Mouse (Mus musculus): Measurements from ENCODE around the gene Usp8. TPM values are rescaled to one million over a fixed set of nuclear protein-coding genes. Genes with fewer than 3 reads are reported as not detected.

Usp8 gene
- polyA plus RNA-seq, 1 experiment: 31.2 TPM

DNA sequence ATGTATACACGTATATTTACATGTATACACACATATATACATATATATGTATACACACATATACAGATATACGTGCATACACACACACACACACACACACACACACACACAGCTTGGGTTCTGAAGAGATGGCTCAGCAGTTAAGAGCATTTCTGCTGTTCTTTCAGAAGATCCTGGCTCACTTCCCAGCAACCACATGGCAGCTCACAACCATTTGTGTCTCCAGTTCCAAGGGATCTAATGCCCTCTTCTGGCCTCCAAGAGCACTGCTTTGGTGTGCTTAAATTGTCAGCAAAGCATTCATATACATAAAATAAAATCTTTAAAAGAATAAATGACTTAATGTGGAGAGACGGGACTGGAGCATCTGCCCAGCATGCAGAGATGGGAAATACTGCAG, 75.3 kb downstream of the Usp8 start:
- Histone ChIP-seq H3K4me1 (ENCODE audit: control insufficient read depth, insufficient read depth, low read length) (no peaks in the 10 kb centered on the region), H3K27ac (ENCODE audit: insufficient read depth, low read depth, low read length) (no peak overlapping the region), H3K4me3 (ENCODE audit: insufficient read depth, low read depth, low read length) (no peak overlapping the region), H3K36me3 (ENCODE audit: control insufficient read depth, insufficient read depth, low read length) (no peaks in the 10 kb centered on the region), H3K27me3 (replicated peaks; ENCODE audit: control insufficient read depth, insufficient read depth, low read length) (no peaks in the 10 kb centered on the region)
- whole genome bisulfite sequencing: 73% methylated on average over 3 of the region's 3 CpGs
- TF ChIP-seq POLR2A (IDR thresholded peaks at IDR 0.05; ENCODE audit: low read depth, low read length): no peak
- TF ChIP-seq CTCF (conservative IDR thresholded peaks at IDR 0.05; ENCODE audit: insufficient read depth, insufficient read length, low read depth, low read length): peak; percentile 74
- peak; percentile 86 for DNase-seq

DNA sequence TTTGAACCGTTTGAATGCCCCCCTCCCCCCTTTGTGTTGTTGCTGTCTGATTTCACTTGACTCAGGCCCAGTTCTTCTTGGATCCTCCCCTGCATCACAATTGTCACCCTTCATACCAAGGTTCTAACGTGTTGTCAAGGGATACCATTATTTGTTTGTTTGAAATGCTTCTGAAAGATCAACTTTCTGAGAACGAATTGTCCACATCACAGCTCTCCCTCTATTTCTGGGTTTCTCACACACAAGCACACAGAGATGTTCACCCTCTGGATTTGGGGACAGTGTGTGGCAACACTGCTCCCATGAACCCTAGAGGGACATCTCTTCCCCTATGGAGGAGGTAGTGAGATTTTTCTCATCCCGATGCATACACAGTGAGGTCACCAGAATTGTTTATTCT, 76.2 kb downstream of the Usp8 start, which contains the start of gene Usp50:
Gene Usp50 (minus strand): TSS at position 101 of the 400 bp plus-strand sequence.
- TF ChIP-seq CTCF (conservative IDR thresholded peaks at IDR 0.05; ENCODE audit: insufficient read depth, insufficient read length, low read depth, low read length) (no peak), POLR2A (IDR thresholded peaks at IDR 0.05; ENCODE audit: low read depth, low read length) (no peak)
- no peak within 1 kb of the TSS for H3K27ac ChIP-seq (ENCODE audit: insufficient read depth, low read depth, low read length)
- H3K4me3 ChIP-seq (ENCODE audit: insufficient read depth, low read depth, low read length): no peak within 1 kb of the TSS
- no peak for DNase-seq
- H3K27me3 ChIP-seq (replicated peaks; ENCODE audit: control insufficient read depth, insufficient read depth, low read length): no peaks in the 10 kb centered on the region
- no peaks in the 10 kb centered on the region for H3K36me3 ChIP-seq (ENCODE audit: control insufficient read depth, insufficient read depth, low read length)
- no peaks in the 10 kb centered on the region for H3K4me1 ChIP-seq (ENCODE audit: control insufficient read depth, insufficient read depth, low read length)
- WGBS: 68% methylated on average over 4 of the region's 4 CpGs

DNA sequence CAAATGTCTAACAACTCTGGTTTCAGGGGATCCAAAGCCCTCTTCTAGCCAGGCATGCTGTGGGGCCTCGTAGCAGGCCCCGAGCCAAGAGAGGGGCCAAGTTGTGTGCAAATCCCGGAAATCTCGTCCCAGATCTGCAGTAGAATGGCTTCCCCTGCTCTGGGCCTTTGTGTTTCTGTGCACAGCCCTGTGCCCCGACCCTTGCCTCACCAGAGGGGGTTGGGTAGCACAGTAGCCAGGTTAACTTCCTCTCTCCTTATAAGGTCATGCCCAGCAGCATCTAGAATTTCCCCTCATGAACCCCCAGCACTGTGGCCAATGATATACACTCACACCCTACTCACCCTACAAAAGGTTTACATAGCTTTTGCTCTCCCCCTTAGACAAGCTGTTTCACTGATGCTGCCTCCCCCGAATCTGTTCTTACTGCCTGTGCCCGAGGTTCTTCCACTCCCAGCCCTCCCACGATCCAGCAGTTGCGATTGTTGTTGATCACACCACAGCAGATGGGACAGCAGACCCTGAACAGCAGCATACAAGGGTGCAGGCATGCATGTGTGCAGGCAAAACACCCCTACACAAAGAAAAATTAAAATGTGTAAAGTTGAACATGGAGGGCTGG, 80.7 kb downstream of the Usp8 start:
- H3K27ac ChIP-seq (ENCODE audit: insufficient read depth, low read depth, low read length): no peak overlapping the region
- no peak for DNase-seq
- no peak overlapping the region for H3K4me3 ChIP-seq (ENCODE audit: insufficient read depth, low read depth, low read length)
- H3K27me3 ChIP-seq (replicated peaks; ENCODE audit: control insufficient read depth, insufficient read depth, low read length): no peaks in the 10 kb centered on the region
- peaks cover 11% of the 10 kb centered on the region for H3K36me3 ChIP-seq (ENCODE audit: control insufficient read depth, insufficient read depth, low read length)
- no peaks in the 10 kb centered on the region for H3K4me1 ChIP-seq (ENCODE audit: control insufficient read depth, insufficient read depth, low read length)
- WGBS: 21% methylated on average over 9 of the region's 9 CpGs
- no peak for TF ChIP-seq POLR2A (IDR thresholded peaks at IDR 0.05; ENCODE audit: low read depth, low read length)
- TF ChIP-seq CTCF (conservative IDR thresholded peaks at IDR 0.05; ENCODE audit: insufficient read depth, insufficient read length, low read depth, low read length): no peak

DNA sequence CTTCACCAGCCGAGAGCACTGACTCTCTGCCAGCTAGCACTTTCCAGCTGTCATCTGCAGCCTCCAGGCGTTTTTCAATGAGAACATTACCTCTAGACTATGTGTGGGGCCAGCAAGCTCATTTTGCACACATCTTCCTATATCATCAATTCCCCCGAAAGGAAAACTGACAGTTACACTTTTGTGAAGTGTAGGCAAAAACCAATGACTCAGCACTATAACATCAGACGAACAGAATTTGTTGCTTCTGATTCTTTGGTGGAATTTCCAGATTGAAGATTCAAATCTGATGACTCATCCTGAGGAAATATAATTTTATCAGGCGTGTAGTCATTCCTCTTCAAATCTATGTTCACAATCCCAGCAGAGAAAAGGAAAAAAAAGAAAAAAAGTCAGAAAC, 85.5 kb downstream of the Usp8 start:
- H3K4me3 ChIP-seq (ENCODE audit: insufficient read depth, low read depth, low read length): no peak overlapping the region
- H3K27ac ChIP-seq (ENCODE audit: insufficient read depth, low read depth, low read length): no peak overlapping the region
- peaks cover 28% of the 10 kb centered on the region for H3K36me3 ChIP-seq (ENCODE audit: control insufficient read depth, insufficient read depth, low read length)
- DNase-seq: no peak
- TF ChIP-seq POLR2A (IDR thresholded peaks at IDR 0.05; ENCODE audit: low read depth, low read length) (no peak), CTCF (conservative IDR thresholded peaks at IDR 0.05; ENCODE audit: insufficient read depth, insufficient read length, low read depth, low read length) (no peak)
- H3K4me1 ChIP-seq (ENCODE audit: control insufficient read depth, insufficient read depth, low read length): no peaks in the 10 kb centered on the region
- 70% methylated on average over 5 of the region's 5 CpGs for WGBS
- no peaks in the 10 kb centered on the region for H3K27me3 ChIP-seq (replicated peaks; ENCODE audit: control insufficient read depth, insufficient read depth, low read length)

DNA sequence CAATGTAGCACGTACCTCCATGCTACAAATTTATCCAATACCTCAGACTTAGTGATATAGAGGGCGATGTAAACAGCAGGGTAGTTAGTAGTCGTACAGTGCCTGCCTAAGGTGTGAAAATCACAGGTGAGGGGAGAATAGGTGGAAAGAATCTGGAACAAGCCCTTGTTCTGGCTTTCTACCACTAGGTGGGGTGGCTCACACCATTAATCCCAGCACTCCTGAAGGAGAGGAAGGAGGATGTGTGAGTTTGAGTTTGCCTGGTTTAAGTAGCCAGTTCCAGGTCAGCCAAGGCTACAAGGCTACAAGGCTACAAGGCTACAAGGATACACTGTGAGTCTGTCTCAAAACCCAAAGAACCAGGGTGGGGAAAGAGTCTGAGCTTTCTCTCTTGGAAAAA, 88.6 kb downstream of the Usp8 start:
- Histone ChIP-seq H3K36me3 (ENCODE audit: control insufficient read depth, insufficient read depth, low read length) (peaks cover 40% of the 10 kb centered on the region), H3K4me3 (ENCODE audit: insufficient read depth, low read depth, low read length) (no peak overlapping the region), H3K4me1 (ENCODE audit: control insufficient read depth, insufficient read depth, low read length) (no peaks in the 10 kb centered on the region), H3K27me3 (replicated peaks; ENCODE audit: control insufficient read depth, insufficient read depth, low read length) (no peaks in the 10 kb centered on the region), H3K27ac (ENCODE audit: insufficient read depth, low read depth, low read length) (no peak overlapping the region)
- TF ChIP-seq CTCF (conservative IDR thresholded peaks at IDR 0.05; ENCODE audit: insufficient read depth, insufficient read length, low read depth, low read length): peak; percentile 38; the same call in 1 of the 2 replicates
- no peak for TF ChIP-seq POLR2A (IDR thresholded peaks at IDR 0.05; ENCODE audit: low read depth, low read length)
- 83% methylated on average over 3 of the region's 3 CpGs for WGBS
- DNase-seq: no peak

DNA sequence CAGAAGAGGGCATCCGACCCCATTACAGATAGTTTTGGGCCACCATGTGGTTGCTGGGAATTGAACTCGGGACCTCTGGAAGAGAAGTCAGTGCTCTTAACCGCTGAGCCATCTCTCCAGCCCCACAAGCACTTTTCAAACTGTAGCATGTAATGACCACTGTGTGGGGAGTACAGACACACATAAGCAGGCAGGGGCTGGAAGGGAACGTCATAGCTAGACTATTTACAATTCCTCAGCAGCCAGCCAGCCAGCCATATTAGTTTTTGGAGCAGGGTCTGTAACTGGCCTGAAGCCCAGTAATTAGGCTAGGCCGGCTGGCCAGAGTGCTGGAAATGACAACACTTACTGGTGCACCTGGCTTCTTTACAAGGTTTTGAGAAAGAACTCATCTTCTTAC, 91.3 kb downstream of the Usp8 start:
- Histone ChIP-seq H3K27ac (ENCODE audit: insufficient read depth, low read depth, low read length) (no peak overlapping the region), H3K36me3 (ENCODE audit: control insufficient read depth, insufficient read depth, low read length) (peaks cover 30% of the 10 kb centered on the region), H3K4me3 (ENCODE audit: insufficient read depth, low read depth, low read length) (no peak overlapping the region), H3K4me1 (ENCODE audit: control insufficient read depth, insufficient read depth, low read length) (no peaks in the 10 kb centered on the region), H3K27me3 (replicated peaks; ENCODE audit: control insufficient read depth, insufficient read depth, low read length) (no peaks in the 10 kb centered on the region)
- no peak for DNase-seq
- no peak for TF ChIP-seq CTCF (conservative IDR thresholded peaks at IDR 0.05; ENCODE audit: insufficient read depth, insufficient read length, low read depth, low read length)
- TF ChIP-seq POLR2A (IDR thresholded peaks at IDR 0.05; ENCODE audit: low read depth, low read length): no peak
- WGBS: 79% methylated on average over 5 of the region's 5 CpGs

DNA sequence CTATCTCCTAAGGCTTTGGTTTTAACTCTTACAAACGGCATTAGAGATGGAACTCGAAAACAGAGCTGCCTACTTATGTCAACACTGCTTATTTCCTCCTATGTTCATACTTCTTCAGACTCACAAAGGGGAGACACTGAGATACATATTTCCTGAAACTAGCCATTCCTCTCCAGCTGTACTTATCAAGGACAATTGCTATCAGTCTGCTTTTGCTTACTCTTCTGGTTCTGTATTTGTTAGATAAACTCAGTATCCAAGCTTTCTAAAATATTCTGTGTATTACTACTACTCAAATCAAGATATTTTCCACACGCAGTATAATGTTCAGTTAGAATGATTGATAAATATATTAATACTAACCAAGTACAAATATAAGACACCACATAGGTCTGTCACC, 94.9 kb downstream of the Usp8 start:
- Histone ChIP-seq H3K4me3 (ENCODE audit: insufficient read depth, low read depth, low read length) (no peak overlapping the region), H3K4me1 (ENCODE audit: control insufficient read depth, insufficient read depth, low read length) (no peaks in the 10 kb centered on the region), H3K27me3 (replicated peaks; ENCODE audit: control insufficient read depth, insufficient read depth, low read length) (no peaks in the 10 kb centered on the region), H3K27ac (ENCODE audit: insufficient read depth, low read depth, low read length) (no peak overlapping the region), H3K36me3 (ENCODE audit: control insufficient read depth, insufficient read depth, low read length) (peaks cover 19% of the 10 kb centered on the region)
- WGBS: 97% methylated on average over 3 of the region's 3 CpGs
- no peak for DNase-seq
- TF ChIP-seq CTCF (conservative IDR thresholded peaks at IDR 0.05; ENCODE audit: insufficient read depth, insufficient read length, low read depth, low read length) (no peak), POLR2A (IDR thresholded peaks at IDR 0.05; ENCODE audit: low read depth, low read length) (no peak)

Other genes with a start within 250 kb of the Usp8 start
- gene Atp8b4, start 206.7 kb upstream of the Usp8 start, polyA plus RNA-seq (2012; rRNA removed): 0.81 and 0.97 TPM in 2 replicates
- gene Slc27a2, start 154.9 kb upstream of the Usp8 start, polyA plus RNA-seq (2012; rRNA removed): 1,333 and 1,911 TPM in 2 replicates
- 8.1 and 11.7 TPM in 2 replicates for gene Hdc, start 88.0 kb upstream of the Usp8 start, polyA plus RNA-seq (2012; rRNA removed)
- 11.1 and 11.2 TPM in 2 replicates for gene Gabpb1, start 31.0 kb upstream of the Usp8 start, polyA plus RNA-seq (2012; rRNA removed)
- gene Usp50, start 76.1 kb downstream of the Usp8 start, polyA plus RNA-seq (2012; rRNA removed): 1.3 and 1.5 TPM in 2 replicates
- gene Trpm7, start 168.9 kb downstream of the Usp8 start, polyA plus RNA-seq (2012; rRNA removed): 10.9 and 13.5 TPM in 2 replicates
- 19.2 and 24.9 TPM in 2 replicates for gene Sppl2a, start 225.9 kb downstream of the Usp8 start, polyA plus RNA-seq (2012; rRNA removed)

All from kidney, adult 2 months (tissue).